Mouse (Mus musculus) right cerebral cortex, postnatal 14 days (tissue): ENCODE measurements around the gene Susd1.

Experiments
- DNase-seq: peaks from one replicate; pipeline ENCODE4 v3.0.0; 2022

Gene Susd1

DNA sequence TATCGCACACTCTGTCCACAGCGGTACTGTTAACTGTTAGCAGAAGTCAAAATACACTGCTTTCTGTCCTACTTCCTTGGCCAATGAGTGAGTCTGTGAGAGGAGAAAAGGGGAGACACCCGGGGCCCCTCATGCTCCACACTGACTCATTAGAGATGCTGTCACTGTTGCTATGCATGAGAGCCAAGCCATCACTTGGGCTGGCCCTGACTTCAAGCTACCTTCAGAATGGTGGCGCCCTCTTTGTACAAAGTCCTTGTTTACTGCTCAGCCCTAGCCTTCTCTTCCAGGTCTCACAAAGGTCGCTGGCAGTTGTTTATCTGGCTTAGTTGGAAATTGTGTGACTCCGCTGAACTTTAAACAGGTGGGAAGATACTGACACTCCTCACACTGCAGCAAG is 119.8 kb downstream of the Susd1 start:
- DNase-seq: no peak

DNA sequence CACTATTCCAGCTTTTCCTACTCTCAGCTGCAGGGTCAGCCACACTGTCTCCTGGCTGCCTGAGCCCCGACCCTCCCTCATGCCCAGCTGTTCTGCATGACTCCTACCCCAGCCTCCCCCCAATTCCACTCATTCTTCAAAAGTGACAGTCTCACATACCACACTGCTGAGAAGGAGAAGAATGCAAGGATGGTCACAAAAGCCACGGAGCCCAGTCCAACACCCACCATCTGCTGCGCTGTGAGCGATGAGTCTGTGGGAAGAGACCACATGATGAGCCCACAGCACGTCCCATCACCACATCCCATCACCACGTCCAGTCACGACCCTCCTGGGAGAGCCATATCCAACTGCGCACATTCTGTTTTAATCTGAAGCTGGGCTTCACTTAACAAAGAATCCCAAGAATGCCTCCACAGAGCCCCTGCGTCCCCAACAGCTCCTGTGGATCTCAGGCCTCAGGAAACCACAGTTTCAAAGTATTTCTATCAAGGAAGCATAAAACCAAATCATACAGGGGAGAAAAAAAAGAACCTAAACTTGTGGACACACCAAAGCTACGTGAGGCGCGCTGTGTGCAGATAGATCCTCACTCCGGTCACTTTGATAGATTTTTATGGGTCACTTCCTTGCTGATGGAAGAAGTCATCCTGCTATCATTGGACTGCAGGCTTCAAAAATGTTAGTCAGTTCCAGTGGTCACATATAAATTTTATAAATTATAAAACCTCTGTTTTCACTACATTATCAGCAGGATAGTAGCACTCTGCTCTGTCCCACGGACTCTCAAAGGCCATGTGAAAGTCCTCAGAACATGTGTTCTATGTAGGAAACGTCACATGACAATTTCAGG is 122.7 kb downstream of the Susd1 start:
- no peak for DNase-seq

DNA sequence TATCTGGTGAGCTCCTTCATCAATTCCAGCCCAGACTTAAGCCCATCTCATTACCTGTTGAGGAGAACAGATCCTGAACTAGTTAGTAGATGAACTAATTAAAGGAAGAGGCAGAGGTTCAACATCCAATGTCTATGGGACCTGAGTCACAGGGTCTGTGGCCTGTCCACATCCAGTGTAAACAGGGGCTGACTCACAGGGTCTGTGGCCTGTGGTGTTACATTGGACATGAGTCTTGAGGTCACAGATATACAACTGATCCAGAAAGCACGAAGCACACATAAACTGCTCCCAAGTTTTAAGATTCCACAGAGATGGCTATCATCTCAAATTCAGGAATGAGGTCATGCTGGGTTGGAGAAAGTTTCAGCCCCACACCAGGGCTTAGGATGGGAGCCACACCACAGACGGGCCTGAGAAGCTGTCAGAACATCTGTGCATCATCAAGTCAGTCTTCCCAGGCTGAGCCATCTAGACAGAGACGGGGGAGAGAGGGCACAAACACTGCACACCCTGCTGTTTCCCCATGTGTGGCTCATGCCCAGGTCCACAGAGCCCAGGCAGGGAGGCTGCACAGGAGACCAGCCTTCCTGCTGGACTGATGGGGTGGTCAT is 123.4 kb downstream of the Susd1 start:
- no peak for DNase-seq

DNA sequence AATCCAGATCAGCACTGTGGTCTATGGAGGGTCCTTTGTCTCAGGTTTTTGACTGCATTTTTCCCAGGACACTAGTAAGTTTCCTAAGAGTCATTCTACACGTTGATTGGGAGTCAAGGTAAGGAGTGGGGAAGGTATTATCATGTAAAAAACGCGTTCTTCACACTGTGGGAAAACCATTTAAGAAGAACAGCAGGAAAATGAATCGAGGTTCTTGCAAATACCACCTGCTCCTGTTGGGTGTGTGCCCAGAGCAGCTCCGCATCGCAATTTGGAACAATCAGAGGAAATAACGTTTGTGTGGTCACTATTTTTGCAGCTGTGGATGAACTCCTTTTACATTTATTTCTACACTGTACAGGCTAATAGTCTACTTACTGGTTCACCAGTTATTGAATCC is 125.5 kb downstream of the Susd1 start:
- no peak for DNase-seq

DNA sequence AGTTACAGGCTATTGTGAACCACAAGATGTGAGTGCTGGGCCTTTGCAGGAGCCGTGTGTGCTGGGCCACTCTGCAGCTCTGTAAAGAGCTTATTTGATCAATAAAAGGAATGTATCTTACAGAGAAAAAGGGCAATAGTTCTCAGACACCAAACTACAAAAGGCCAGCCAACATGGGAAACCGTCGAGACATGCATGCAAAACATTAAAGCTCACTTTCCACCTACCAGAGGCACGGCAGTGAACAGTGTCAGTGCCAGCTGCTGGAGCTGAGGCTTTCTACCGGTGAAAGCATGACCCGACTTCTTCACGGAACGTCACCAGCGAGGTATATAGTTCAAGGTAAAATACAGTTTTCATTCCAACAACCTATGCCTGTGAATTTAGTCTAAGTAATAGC is 127.8 kb downstream of the Susd1 start:
- DNase-seq: no peak

DNA sequence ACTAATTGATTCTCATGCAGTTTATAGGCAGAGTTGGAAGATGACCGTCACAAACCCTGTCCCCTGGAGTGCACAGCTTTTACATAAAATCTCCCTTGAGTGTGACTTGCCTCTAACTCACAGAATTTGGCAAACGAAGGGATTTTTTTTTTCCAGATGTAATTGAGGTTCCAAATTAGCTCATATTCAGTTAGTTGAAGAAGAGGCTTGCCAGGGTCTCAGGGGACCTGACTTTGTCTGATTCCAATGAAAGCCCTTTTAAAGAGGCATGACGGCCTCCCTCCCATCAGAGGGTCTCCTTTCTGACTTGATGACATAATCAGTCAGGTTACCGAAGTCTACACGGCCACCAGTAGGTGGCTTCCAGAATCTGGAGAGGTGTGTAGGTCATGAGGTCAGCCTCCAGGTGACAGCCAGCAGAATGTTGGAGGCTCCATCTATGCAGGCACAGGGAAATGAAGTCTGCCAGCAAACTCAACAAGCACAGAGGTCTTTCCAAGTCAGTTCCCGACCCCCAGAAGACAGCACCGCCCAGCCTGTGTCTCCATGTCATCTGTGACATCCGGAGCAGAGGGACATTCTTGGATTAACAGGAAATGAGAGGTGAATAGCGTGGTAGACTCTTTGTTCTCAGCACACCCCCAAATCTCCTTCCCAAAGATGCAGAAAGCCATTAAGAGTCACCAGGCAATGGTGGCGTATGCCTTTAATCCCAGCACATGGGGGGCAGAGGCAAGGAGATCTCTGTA is 130.4 kb downstream of the Susd1 start:
- DNase-seq: no peak

DNA sequence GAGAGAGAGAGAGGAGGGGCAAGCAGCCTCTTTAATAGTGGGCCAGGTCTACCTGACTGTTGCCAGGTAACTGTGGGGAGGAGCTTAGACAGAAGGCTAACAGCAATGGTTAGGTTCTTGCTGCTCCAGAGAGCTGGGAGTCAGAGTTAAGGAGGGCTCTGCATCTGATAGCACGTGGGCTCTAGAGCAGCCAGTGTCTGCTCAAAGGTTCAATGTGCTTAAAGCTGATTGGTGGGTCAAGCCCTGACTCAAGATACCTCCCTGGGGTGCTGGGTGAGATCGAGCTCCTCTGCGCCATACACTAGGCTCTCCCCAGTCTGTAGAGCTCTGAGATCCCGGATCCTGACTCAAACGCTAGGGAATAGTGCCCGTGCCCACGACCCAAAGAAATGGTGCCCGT is 136.0 kb downstream of the Susd1 start:
- DNase-seq: no peak

DNA sequence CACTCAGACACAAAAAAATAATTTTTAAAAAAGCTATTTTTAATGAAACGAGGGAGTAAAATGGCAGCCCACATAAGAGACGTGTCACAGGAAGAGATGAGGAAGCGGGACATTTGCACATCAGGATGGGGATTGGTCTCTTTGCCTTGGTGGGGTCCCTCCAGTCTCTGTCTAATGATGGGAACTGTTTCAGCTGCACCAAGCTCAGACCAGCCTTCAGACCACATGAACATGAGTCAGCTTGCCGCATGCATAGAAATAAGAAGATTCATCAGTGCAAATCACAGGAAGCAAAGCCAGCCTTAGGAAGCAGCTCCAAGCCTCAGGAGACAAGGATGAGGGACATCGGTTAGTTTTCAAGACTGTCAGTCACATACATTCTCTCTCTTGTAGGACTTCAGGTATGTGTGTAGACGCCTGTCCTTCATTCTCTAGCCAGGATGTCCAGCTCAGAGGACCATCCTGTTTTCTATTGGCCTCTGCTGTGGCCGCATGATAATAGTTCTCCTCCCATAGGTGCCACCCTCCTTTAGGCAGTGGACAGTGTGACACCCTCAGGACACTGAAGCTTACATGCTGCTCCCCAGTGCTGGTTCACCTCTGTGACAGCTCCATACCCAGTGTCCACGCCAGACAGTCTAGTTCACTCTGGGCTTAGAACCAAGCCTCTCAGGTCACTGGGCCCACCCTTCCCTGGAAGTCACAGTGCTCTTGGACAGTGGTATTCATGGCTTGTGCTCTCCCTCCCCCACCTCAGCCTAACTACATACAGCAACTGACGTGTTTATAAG is 137.2 kb downstream of the Susd1 start:
- no peak for DNase-seq

DNA sequence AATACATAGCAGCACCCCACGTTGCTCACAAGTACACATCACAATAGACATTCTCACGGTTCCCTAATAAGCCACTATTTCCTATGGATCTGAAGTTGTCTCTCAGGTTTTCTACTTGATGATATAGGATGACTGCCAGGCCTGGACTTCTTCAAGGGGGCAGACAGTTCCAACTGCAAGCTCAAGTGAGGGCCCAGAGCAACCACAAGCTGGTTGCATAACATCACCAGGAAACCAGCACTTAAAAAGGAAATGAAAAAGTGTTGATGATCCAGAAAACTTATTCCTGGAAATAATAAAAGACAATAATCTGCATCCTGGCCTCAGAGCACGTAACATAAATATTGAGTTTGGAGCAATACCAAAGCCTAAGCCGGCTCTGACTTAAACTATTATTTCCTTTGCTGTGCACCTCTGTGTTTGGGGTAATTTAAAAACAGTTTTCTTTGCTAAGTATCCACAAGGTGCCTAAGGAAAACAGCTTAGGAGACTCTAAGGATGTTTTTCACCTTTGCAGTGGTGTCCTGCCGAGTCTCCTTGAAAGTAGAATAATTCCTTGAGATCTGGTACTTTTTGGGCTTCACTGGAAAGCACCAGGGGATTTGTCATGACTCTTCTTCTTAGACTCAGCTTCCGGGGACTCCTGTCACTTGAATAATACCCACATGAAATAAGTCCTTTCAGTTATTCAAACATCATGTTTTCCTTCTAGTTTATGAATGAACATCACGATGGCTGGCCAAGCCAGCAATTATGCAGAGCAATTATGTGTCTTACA is 139.5 kb downstream of the Susd1 start:
- no peak for DNase-seq

DNA sequence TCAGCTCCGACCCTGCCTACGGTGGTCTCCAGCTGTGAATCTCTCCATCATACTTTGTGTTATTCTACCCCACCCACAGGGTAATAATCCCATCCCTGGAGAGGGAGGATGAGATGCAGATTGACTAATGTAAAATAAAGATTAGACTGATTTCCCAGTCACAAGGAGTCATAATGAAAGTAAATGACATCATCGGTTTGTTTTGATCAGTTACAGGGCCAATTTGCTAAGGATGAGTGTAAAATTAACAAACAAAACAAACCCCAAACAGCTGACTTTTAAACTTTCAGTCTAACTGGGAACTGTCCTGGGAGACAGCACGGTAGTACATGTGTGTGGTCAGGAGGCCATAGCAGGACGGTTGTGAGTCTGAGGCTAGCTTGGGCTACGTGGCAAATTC is 143.3 kb downstream of the Susd1 start:
- no peak for DNase-seq

DNA sequence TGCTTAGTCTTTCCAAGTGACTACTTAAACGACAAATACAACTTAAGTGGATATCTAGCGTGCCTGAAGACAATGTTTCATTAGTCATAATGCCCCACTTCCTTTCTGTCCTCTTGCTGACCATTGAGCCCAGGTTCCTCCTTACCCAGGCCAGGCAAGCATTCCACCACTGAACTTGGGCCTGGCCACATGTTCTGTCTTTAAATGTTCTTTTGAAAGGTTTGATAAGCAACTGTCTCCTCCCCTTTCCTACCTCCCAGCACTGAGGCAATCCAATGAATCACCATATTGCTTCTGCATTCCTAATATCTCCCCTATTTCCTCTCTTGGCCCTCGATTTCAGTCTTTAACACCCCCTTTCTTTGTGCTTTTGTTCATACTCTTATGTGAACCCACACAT is 143.8 kb downstream of the Susd1 start:
- DNase-seq: no peak

DNA sequence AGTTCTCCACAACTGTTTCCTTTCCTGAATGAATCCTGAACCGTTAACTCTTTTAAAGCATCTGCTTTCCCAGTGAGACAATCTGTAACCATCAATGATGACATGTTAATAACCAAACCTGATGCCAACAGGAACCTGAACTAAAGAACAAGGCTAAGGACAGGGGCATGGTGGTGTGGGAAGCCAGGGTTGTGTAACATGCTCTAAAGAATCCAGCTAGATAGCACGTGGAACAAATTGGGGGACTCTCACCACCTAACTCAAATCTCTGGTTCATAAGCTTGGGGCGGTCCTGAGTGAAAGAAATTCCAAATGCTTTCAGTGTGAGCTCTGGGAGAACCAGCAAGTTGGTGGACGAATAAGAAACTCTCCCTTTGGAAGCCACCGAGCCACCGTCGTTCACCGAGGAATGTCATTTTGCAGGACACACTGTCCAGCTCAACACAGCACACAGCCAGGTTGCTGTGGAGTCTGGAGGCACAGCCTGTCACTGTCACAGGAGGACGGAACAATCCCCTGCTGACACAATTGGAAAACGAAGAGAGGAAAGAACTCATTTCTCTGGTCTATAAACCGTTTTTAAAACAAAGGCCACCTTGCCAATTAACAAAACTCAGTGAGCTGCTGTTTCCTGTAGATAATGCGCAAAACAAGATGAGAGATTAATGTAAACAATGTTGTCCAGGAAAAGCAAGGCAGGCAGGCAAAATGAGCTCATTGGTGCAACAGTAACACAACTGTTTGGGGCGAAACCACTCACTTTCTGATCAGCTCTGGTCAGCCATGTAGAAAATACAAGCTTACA is 146.3 kb downstream of the Susd1 start:
- DNase-seq: no peak

DNA sequence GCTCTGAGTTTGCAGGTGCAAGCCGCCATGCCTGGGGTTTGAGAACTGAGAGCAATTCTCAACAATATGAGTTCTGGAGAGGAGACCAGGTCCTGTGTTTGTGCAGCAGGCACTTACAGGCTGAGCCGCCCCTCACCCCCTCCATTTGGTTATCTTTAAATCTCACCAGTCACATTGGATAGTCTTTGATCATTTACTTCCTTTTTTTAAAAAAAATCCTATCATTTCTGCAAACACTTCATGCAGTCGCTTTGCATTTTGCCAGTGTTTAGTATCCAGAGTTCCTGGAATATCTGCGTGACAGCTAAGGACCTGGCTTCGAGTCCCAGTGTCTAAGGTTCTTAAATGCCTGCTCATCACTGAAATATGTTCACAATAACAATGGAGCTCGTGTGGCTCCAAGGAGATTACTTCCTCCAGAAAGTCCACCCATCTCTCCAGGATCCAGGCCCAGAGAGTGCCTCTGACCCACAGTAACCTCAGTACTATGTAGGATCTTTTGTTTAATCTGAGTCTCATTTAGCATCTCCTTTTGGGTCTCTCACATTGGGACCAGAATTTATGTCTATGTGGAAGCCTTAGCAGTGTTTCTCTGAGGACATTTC is 147.4 kb downstream of the Susd1 start:
- no peak for DNase-seq

DNA sequence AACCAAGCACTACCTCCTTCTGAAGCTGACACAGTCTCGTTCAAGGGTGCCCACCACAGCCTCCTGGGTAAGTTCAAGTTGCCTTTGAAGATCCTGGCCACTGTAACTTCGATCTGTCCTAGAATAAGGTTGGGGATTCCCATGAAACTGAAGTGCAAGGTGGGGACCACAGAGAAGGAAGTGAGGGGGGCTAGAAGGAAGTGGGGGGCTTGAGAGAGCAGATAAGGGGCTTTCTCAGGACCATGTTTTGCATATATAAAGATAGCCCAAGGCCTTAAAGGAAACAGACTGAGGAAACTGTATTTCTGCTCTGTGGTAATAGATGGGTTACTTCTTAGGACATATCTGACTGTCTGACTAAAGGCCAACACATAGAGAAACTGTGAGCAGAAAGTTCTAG is 151.3 kb downstream of the Susd1 start:
- no peak for DNase-seq

DNA sequence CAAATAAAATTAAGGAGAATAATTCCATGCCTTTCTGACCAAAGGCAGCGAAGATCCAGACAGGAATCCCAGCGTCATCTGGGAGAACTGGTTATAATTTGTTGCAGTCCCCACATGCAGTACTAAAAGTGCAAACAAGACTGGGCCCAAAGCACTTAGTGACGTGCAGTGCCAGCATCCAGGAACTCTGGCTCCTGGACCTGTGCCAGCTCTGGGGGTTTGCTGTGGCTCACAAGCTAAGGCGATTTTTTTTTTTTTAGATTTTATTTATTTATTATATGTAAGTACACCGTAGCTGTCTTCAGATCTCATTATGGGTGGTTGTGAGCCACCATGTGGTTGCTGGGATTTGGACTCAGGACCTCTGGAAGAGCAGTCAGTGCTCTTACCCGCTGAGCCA is 152.1 kb downstream of the Susd1 start:
- peak; percentile 11 for DNase-seq

DNA sequence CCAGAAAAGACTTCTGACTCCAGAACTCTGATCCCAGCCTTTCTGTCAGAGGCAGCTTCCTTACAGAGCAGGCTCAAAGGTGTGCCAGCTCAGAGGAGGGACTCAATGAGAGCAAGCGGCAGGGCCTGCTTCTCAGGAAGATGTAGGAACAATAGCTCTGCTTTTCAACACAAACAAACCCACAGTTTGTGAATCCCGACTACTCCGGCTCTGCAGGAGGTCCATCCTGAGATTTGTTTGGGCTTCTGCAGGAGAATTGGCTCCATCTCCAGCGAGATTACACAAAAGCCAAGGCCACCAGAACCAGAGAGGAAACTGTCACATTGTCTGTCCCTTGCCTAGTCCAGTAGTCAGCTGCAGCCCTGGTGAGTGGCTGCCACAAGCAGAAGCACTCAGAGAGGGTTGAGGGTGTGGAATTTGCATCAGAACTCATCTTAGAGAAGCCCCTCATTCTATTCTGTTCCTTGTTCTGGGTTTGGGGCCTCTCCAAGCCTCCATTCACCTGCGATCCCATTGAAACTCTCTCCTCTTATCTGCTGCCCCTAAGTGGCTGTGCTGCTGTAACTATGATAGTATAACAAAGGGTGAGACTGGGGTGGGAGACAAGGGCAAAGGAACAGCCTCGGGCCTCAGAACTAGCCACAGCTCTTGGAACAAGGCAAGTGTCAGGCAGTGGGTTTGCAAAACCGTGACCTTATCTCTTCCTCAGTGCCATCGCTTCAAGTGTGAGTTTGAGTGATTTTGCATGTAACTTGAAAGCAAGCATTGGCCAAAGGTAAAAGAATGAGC is 155.5 kb downstream of the Susd1 start:
- no peak for DNase-seq

DNA sequence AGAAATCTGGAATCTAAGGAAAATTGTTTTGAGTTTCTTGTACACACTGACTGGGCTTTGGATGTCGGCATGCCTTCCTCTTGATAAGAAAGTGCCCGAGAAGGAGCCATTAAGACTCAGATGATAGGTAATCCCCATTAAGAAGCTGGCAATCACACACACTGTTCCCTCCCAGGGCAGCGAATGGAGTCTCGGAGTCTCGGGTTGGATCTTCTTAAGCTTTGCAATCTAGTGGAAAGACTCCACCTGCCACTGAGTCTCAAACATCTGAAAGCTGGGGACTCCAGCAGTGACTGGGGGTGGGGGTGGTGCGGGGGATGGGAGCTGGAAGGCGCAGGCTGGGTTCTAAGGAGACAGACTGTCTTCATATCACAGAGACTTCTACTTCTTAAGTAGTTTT is 156.3 kb downstream of the Susd1 start:
- DNase-seq: no peak

DNA sequence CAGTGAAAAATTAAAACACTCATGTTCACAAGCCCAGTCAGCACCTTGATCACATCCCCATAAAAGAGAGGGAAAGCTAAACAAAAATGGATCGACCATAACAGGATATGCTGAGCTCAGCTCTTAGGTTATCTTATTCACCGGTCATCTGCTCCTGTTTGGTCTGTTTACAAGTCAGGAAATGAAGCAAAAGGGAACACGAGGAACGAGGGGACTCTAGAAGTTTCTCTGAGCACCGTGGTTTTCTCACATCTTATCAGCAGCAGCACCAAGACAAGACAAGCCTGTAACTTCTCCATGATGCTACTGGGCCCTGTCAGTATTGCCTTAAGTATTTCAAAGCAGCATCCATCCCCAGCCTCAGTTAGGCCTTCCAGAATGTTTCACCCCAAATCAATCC is 157.6 kb downstream of the Susd1 start:
- DNase-seq: no peak

DNA sequence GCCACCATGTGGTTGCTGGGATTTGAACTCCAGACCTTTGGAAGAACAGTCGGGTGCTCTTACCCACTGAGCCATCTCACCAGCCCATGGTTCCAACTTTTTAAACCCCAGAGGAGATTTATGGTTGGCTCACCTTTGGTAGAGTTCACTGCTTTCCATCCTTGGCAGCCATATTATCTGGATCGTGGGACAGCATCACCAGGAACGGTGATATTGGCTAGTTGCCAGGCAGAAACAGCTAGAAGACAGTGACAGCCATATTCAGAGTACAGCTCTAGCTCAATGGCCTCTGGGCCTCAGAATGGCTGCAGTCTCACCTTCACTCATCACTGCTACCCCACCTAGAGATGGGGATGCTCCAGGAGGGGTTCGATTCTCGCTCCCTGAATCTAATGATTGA is 159.3 kb downstream of the Susd1 start:
- no peak for DNase-seq

DNA sequence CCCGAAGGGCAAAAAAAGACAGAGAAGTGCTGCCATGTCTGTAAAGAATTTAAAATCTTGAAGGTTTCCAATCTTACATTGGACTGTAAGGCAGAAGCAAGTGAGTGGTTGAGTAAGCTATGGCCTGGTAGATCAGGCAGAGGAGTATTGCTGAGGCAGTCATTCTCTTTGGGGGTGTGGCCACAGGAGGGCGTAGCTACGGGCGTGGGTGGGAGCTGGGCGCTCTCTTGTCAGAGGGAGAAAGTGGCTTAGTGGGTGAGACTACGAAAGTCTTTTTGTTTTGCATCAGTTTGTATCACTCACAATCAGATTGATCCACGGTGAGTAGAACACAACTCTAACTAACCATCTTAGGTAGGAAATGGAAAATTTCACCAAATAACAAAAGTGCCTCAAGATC is 160.0 kb downstream of the Susd1 start:
- no peak for DNase-seq
